Mouse (Mus musculus) left cerebral cortex, adult 18-20 months (tissue): ENCODE measurements around the gene Plcg2. TPM values are rescaled to one million over a fixed set of nuclear protein-coding genes. Genes with fewer than 3 reads are reported as not detected.

ENCODE experiments used
- DNase-seq, 2 experiments: peaks; one replicate each; pipeline ENCODE4 v3.0.0; 2021 to 2022; ENCODE audit warnings: low spot score in 2 of 2, mixed read lengths in 1 of 2
- total RNA-seq, 2 experiments: library from RNA; stranded (reverse); gene quantifications; 2 replicates each; pipeline ENCODE4 v1.2.3; 2021

Gene Plcg2
- total RNA-seq, 2 experiments from 2014 or later = 2.6 to 2.7 TPM

DNA sequence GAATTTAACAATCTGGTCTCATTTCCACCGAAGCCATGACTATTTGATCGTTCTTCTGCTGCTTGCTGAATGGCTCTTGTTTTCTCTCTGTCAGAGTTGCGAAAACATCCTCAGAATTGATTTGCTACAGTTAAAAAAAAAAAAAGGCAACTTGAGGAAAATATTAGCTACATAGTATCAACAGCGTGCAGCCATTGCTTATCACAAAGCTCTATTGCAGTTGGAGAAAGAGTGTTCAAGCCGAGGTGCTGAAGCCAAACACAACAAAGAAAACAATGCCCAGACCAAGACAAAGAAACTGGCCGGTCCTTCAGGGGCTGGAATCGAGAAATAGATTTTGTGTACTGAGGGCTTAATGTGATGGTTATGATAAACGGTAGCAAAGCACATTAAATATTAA is 47.0 kb downstream of the Plcg2 start:
- DNase-seq = no peak

DNA sequence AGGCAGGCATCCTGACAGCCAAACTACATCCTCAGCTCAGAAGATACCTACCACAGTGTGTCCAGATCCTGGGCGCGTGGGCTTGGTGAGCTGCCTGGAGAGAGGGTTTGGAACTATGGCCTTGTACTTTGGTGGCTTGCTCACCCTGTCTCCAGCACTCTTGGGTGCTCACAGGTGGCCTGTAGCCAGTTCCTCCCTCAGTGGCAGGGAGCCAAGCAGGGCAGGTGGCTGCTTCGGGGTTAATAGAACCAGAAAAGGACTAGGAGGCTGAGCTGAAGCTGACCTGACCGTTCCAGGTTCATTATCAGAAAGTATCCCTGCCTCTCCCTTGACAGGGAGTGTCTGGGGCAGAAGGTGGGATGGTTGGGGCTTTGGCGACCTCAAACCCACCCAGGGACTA is 48.3 kb downstream of the Plcg2 start:
- no peak for DNase-seq

DNA sequence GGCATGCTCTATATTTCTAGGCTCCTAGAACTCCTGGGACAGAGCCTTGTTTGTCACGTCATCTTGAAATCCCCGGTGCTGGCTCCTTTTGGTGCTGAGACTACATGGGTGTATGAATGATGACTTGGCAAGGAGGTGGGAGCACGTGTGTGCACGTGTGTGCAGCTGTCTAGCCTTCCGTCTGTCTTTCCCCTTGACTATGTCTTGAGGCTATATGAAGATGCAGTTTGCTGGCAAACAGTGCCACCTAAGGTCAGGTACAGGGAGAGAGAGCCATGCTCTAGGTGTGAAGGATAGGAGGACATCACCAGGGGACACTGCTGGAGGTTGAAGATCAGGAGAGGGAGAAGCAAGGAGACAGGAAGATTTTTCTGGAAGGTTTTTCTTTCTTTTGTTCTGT is 49.9 kb downstream of the Plcg2 start:
- no peak for DNase-seq

DNA sequence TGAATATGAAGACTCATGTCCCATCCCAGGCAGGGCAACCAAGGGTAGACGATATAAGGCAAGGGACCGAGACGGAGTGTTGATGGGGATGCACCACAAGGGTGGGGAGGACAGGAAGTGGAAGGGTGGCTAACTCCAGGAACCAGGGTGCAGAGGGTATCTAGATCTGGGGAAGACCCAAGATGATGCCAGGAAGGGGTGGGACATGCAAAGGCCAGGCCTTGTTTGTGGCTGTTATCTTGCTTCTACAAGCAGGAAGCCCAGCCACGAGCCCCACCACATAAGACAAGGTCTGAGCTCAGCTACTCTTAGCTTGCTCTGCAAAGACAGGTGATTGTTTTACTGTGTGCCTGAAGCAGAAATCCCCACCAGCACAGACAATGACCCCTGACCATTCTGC is 50.4 kb downstream of the Plcg2 start:
- DNase-seq = no peak

DNA sequence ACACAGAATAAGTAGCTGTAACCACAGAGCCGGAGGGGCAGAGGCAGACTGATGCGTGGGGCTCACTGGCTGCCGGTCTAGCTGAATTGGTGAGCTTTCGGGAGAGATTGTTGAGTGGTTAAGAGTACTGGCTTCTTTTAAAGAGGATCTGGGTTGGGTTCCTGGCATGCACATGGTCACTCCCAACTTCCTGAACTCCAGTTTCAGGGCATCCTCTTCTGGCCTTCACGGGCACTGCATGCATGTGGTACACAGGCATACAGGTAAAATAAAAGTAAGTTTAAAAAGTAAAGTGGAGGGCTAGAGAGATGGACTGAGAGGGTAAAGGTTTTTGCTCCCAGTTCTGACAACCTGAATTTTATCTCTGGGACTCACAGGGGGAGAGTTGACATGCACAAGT is 52.4 kb downstream of the Plcg2 start:
- no peak for DNase-seq

DNA sequence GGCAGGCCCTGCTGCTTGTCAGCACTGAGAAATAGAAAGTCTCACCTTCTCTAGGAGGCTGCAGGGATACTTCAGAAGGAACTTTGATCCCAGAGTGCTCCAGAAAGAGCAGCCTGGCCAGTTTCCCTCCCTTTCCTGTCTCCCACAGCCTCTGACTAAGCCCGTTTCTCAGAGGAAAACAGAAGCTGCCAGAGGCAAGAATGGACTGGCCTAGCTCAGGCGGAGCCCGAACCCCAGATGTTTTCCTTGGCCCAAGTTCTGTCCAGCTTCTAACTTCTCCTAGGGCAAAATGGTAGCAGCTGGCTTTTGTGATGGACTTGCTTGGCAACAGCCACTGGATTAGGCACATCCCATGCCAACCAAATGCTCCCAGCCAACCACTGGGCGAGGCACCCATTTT is 62.9 kb downstream of the Plcg2 start:
- no peak for DNase-seq

DNA sequence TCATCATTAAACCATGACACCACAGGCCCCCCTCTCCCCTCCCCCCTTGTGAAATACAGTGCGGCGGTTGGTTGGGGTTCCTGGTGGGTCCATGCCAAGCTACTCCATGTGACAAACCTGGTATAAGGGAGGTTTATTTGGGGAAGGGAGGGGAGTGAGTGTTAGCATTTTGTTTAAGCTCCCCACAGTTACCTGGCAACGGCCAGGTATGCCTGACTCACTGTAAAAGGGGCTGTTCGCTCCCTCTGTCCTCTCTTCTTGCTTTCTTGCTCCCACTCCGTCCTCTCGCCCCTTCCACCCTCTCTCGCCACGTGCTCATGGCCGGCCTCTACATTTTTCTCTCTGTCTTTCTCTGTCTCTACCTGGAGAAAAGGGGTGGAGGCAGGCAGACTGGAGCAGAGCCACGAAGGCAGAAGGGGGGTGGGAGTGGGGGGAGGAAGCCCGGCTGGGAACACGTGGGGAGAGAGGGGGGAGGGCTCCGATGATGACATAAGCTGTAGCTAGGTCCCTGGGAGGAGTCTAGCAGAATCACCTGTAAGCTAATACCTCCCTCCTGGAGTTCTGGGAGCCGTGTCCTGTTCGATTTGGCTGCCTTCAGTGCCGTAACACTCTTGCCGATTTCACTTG is 63.8 kb downstream of the Plcg2 start:
- no peak for DNase-seq

DNA sequence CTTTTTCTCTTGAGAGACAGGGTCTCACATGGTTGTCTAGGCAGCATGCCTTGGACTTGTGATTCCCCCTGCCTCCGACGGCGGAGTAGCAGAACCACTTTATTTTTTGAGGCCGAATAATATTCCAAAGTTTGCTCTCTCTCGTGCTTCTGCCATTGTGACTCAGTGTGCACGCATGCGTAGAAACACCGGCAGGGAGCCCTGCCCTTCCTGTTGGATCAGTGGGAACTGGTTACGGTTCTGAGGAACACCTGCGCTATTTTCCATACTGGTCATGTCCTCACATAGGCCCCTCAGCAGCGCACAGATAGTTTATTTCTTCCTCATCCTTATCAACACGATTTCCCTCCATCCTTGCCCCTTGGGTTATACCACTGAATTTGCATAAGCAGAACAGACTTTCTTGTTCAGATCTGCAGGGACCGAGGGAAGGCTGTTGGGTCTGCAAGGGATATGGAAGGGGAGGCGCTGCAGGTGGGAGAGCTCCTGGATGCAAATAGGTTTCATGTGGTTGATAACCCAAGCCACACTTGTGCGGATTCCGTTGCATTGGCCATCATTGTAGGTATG is 64.4 kb downstream of the Plcg2 start:
- DNase-seq = no peak

DNA sequence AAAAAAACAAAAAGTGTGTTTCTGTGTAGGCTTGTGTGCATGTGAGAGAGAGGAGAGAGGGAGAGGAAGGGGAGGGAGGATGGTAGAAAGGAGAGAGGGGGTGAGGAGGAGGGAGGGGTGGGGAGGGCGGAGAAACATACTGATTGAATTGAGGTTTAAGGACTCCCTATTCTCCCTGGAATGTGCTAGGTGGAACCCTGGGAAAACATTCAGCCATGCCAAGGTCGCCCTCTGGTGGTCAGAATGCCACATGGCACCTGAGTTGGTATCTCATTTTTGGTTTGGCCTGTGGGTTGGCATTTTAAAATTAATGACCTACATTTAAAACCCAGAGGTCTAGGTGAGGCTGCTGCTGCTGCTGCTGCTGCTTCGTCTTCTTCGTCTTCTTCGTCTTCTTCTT is 71.3 kb downstream of the Plcg2 start:
- peak; percentile 71 to 80 for DNase-seq

DNA sequence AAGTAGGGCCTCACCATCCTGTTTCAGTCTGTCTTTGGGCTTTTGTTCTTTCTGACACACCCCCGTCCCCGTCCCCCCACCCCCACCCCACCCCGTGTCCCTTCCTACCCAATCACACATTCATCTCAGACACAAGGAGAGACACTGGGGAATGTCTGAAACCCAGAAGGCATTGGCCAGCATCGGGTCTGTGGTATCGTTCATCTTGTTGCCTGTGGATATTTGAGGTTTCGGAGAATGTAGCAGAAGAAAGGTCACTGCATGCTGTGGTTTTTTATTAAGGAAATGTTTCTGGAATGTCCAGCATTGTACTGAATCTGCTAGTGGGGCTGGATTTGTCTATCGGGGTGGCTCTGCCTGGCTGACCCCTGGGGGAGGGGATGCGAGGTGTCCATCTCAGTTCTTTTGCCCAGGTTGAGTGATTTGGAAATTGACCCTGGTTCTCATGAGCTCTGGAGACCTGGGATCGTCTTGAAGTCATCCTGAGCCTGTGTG is 78.2 kb downstream of the Plcg2 start:
- no peak for DNase-seq

DNA sequence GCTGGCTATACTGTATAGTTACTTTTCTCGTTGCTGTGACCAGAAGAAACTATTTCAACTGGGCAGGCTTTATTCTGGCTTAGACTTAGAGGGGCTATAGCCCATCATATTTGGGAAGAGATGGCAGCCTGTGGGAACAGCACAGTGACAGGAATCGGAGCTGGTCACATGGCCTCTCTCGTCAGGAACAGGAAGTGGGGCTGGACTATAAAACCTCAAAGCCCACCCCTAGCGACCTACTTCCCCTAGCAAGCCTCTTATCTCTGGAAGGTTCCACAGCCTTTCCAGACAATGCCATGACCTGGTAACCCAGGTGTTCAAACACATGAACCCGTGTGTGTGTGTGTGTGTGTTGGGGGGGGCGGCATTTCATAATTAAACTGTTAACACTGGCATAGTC is 79.0 kb downstream of the Plcg2 start:
- DNase-seq = no peak

DNA sequence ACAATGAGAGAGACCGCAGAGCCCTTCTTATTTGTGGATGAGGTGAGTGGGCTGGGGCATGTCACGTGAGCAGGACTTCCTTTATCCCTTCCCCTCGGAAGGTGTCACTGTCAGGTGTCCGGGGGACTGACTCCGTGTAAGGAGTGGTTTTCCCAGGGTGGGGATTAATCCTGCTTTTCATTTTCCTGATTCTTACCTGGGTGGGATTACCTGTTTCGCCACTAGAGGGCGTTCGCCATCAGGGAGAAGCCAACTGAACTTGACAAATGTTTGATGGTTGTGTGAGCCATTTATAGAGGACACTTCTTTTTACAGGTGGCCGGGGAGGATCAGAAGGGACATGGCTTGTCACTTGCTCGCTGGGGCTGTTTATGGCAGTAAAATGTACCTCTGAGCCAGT is 79.8 kb downstream of the Plcg2 start:
- DNase-seq = no peak

DNA sequence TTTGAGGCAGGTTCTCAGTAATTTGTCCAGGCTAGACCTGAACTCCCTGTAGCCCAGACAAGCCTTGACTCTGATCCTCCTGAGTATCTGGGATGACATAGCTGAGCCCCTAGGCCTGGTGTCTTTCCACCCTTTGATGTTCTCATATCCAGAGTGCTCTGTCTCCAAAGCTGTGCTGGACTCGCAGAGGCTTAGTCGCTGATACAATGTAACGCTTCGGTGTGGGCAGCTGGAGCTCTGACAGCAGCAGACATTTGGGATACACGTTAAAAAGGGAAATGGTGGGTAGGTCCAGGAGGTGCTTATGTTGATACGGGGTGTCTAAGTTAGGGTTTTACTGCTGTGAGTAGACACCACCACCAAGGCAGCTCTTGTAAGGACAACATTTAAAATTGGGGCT is 80.8 kb downstream of the Plcg2 start:
- no peak for DNase-seq

DNA sequence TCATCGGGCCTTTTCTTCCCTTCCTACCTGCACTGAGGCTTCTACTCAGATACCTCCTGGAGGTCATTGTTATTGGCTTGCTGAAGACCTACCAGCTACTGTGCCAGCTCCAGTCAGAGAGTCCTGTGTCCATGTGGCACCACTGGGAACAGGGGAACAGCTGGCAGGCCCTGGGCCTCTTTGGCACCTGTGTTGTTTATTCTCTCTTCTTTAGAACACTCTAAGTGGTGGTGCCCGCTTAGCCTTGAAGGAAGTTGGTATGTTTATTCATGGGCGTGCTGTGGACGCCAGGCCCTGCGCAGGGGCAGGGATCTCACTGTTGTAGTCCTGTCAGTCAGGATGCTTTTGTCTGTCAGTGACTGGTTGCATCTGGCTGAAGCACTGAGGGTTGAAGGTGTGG is 95.8 kb downstream of the Plcg2 start:
- DNase-seq = no peak

DNA sequence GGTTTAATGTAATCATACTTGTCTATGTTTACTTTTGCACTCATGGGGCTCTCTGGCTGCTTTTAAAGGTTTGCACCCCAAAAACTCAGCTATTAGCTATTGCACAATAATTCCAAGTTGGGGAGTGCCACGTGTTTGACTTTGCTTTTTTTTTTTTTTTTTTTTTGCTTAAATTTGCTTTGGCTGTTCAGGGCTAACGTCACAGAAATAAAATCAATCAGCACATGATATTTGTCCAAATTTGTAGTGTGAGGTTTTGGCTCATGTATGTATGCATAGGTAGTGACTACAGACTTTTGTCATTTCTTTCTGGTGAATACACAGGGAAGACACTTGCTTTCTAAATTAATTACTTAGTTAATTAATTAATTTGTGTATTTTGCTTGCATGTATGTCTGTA is 96.9 kb downstream of the Plcg2 start:
- no peak for DNase-seq

DNA sequence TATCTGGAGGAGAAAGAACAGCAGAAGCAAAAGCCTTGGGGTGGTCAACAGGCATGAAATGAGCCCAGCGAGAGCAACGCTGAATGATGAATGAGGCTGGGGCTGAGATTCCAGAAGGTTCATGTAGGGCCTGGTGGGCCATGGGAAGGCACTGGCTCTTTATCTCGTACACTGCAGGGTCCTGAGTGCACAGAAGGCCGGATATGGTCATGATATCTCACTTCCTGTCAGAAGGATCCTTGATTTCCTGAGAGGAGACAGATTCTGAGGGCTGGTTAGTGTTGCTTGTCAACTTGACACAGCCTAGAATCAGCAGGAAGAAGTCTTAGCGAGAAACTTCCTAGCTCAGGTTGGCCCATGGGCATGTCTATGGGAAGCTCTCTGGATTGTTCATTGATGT is 98.7 kb downstream of the Plcg2 start:
- DNase-seq = no peak

DNA sequence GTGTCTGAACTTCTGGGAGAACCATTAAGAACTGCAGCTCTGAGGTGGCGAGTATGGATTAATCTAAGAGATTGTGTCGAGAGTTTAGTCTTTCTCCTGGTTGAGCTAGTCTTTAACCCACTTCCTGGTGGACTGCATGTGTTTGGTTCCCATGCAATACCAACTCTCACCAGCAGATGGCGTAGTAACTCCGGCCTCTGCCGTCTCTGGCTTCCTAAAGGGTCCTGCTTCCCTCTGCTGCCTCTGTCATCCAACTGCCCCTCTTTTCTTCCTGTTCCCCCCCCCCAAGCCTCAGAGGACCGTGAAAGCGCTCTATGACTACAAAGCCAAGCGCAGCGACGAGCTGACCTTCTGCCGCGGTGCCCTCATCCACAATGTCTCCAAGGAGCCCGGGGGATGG is 102.7 kb downstream of the Plcg2 start:
- DNase-seq = peak in 1 of 2 experiments; percentile 21

DNA sequence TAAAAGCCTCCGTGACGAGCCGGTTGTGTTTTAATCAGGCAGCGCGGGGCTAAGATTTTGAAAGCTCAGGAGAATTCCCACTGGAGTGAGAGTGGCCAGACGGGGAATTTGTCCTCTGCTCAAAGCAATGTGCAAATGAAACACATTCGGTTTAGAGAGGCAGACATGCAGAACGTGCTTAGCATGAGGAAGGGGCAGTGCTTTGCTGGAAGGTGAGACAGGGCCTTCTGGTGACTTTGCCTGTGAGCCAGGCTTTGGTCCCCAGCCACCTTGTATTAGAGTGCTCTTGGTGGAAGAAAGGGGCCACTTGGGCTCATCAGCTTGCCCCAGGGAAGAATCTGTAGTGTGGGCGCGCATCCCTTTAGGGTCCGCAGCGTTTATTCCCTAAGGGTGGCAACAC is 106.0 kb downstream of the Plcg2 start:
- no peak for DNase-seq

DNA sequence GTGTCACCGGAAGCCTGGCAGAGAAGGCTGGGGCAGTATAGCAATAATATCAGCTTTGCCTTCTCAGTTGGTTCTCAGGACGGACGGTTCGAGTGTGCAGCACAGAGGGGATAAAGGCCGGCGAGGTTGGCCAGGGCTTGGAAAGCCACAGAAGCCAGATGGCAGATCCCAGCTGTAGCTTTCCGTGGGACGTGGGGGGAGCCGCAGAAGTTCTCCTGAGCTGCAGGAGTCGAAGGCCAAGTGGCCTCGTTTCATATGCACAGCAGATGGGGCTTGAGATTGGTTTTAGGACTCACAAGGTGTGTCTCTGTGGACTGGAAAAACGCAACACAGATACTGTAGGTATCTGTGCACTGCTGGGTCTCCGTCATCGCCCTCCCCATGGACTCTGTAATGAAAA is 106.6 kb downstream of the Plcg2 start:
- no peak for DNase-seq

DNA sequence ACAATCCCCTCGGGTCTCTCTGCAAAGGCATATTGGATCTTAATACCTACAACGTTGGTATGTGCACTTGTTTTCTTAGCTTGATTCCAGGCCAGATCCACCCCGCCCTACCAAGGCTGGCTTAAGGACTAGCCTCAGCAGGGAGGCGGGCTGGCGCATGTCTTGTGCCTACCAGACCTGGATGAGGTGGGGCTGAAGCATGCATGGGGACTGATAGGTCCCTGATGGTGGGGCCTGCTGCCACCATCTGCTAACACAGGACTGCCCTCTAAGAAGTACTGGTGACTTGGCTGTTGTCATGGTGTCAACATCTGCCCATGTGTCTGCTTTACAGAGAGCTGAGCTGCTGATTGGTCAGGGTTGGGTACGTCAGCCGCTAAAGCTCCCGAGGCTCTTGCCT is 107.1 kb downstream of the Plcg2 start:
- DNase-seq = no peak

DNA sequence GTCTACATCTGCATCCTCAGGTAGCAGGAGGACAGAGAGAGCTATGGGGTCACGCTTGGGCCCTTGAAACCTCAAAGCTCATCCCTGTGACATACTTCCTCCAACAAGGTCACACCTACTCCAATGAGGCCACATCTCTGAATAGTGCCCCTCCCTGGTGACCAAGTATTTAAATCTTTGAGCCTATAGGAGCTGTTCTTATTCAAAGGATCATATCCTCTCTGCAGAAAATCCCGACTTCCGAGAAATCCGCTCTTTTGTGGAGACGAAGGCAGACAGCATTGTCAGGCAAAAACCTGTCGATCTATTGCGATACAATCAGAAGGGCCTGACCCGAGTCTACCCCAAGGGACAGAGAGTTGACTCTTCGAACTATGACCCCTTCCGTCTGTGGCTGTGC is 112.4 kb downstream of the Plcg2 start:
- no peak for DNase-seq

DNA sequence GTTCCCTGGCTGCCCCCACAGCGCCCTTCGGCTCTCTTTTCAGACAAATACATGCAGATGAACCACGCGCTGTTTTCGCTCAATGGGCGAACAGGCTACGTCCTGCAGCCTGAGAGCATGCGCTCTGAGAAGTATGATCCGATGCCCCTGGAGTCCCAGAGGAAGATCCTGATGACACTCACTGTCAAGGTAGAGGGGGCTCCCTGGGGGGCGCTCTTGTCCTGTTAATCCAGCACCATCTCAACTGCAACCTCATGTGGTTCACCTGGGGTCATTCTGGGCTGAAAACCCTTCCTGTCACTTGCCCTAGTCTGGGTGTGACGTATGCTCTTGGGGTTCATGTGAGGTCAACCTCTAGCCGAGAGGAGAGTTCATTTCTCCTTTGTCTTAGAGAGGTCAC is 114.8 kb downstream of the Plcg2 start:
- no peak for DNase-seq

DNA sequence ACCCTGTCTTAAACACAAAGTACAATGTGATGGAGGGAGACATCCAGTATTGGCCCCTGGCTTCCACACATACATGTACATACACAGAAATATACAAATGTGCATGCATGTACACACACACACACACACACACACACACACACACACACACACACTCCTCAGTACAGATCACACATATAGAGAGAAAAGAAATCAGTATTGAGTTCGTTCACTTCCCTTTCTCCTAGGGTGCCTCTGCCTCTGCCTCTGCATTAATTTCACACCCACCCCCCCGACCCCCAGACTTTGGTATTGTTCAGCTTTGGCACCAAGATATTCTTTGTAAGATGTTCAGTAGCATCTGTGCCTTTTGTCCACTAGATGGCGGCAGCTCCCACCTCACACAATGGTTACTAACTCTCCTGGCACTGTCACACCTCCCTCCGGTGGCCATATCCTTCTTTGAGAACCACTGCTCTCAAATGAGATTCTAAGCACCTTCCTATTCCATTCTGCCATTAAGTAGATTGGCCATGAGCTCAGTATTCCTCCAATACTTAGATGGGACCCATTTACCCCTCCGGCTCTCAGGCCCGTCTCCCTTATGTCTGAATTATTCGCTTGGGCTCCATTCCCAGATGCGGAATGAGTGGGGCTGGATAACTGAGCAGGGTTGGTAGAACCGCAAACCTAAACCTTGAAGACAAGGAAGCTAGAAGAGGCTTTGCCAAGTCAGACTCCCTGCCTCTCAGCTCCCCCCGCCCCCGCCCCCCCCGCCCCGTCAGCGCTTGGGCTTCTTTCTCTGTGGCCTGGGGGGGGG is 128.1 kb downstream of the Plcg2 start:
- peak; percentile 42 to 60 for DNase-seq
